Mouse (Mus musculus) kidney, postnatal 4 days (tissue): ENCODE results near the gene Ank2.
A peak's percentile ranks its signal among the peaks of the same experiment; 100 is the strongest.

ENCODE experiments used
- DNase-seq, 2 experiments: peaks; one replicate each; pipeline ENCODE4 v3.0.0; 2021; ENCODE audit warnings: mixed read lengths in 2 of 2

The Ank2 gene

GRCm38 (mm10) chr3:127169114-127169513 is 330.0 kb downstream of the Ank2 start:
- DNase-seq: no peak

GRCm38 (mm10) chr3:127163749-127164148 is 335.4 kb downstream of the Ank2 start:
- DNase-seq: no peak

GRCm38 (mm10) chr3:127161998-127162712 is 337.0 kb downstream of the Ank2 start:
- DNase-seq: peak; percentile 46 to 56

GRCm38 (mm10) chr3:127161085-127161837 is 337.9 kb downstream of the Ank2 start:
- DNase-seq: peak in 1 of 2 experiments; percentile 3

GRCm38 (mm10) chr3:127157706-127158105 is 341.4 kb downstream of the Ank2 start:
- no peak for DNase-seq

GRCm38 (mm10) chr3:127156080-127156479 is 343.1 kb downstream of the Ank2 start:
- DNase-seq: no peak

- DNase-seq: no peak
Observed at GRCm38 (mm10) chr3:127153861-127154260, 345.3 kb downstream of the Ank2 start.

- DNase-seq: no peak
Observed at GRCm38 (mm10) chr3:127153443-127153842, 345.7 kb downstream of the Ank2 start.

GRCm38 (mm10) chr3:127148648-127149047 is 350.5 kb downstream of the Ank2 start:
- no peak for DNase-seq

- no peak for DNase-seq
Observed at GRCm38 (mm10) chr3:127140590-127140989, 358.6 kb downstream of the Ank2 start.

DNA sequence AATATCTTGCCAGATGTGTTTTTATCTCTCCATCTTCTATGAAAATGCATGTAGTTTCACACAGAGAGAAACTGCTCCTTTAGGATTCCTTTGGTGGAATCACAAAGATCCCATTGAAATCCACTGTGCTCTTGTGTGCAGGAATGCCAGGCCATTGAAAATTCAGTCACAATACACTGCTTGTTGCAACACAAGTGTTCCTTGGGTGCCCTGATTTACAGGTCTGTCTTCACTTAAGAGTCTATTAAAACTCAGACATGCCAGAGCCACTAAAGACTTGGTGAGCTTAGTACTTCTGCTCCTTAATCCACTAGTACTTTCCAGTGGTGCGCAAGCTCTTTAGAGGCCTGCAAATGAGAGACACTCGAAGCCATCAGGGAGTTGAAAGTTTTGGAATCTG is 359.5 kb downstream of the Ank2 start:
- DNase-seq: no peak

- DNase-seq: no peak
Observed at GRCm38 (mm10) chr3:127137508-127137907, 361.6 kb downstream of the Ank2 start.

GRCm38 (mm10) chr3:127134062-127134461 is 365.1 kb downstream of the Ank2 start:
- no peak for DNase-seq

DNA sequence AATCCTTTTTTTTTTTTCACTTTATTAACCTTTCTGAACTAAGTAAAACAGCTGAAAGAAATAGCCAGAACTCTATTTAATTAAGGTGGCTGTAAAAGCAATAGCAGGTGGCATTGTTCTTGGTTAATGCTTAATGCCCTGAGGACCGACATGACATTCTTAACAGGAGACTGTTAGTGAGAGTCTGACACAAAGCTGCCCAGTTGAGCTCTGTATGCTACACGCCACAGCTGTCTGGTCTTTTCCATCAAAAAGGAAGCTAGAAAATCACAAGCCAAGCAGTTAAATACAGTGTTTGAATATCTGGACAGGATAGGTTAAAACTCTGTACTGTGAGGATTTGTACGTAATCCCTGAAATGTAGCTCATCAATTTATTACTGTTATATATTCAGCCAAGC is 368.1 kb downstream of the Ank2 start:
- DNase-seq: no peak

DNA sequence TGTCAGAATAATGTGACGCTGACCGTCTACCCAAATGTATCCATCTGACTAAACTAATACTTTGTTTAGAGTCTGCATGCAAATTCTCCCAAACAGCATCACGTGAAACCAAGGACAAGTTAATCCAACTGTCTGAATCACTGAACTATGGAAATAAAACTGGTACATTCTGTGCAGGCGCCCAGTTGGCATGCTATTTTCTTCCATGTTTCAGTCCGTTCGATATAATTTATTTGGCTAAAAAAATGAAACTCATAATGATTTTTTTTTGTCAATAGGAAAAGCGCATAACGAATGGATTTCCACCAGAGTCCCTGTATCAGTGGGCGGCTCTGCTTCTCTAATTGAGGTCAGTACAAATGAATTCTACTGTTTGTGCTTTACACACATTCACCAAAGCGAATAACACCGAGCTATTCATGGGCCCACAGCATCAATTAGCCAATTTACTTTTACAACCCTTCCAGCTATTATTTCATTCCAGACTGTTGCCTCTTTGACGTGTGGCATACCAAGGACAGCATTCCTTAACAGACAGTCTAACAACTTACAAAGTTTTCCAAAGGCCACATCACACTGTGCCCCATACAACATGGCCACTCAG is 368.9 kb downstream of the Ank2 start:
- DNase-seq: peak in 1 of 2 experiments; percentile 4

- DNase-seq: no peak
Observed at GRCm38 (mm10) chr3:127129750-127130149, 369.4 kb downstream of the Ank2 start.

GRCm38 (mm10) chr3:127127611-127128010 is 371.5 kb downstream of the Ank2 start:
- DNase-seq: no peak

DNA sequence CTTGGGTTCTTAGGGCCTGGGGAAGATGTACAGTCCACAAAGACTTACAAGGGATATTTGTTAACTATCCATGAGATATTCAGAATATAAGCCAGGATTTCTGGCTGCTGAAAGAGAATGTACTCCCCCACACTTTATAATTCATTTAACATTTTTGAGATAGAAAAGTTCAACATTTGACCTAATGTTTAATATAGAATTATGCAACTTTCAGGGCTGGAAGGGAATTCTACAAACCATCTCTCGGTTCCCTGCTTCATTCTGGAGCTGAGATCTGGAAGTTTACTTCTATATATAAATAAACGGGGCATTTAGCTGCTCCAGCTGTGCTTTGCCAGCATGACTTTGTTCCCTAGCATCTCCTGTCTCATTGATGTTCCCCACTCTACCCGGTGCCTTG is 372.9 kb downstream of the Ank2 start:
- DNase-seq: no peak

DNA sequence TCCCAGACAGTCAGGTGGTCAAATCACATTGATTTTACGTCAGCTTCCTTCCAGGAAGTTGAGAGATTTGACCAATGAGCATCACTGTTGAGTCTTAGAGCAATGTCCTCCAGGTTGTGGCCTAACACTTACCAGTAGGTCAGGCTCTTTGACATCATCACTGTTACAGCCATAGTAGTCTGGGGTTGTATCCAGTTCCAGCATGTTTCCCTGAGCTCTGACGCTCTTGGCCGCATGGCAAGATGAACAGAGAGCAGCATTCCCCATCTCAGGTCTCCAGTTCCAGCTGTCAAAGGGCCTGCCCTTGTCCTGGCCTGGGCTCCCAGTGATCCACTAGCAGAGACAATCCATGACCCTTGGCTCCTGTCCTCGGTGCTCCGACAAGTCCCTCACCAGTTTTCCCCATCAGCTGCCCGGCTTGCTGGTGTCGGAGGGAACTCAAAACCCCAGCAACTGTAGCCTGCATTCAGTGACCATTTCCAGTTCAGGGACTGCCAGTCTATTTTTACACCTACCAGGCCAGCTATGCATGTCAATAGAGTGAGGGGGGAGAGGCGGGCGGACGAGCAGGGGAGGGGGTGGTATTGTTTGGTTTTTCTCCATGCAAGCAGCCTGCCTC is 374.7 kb downstream of the Ank2 start:
- peak; percentile 6 to 19 for DNase-seq

DNA sequence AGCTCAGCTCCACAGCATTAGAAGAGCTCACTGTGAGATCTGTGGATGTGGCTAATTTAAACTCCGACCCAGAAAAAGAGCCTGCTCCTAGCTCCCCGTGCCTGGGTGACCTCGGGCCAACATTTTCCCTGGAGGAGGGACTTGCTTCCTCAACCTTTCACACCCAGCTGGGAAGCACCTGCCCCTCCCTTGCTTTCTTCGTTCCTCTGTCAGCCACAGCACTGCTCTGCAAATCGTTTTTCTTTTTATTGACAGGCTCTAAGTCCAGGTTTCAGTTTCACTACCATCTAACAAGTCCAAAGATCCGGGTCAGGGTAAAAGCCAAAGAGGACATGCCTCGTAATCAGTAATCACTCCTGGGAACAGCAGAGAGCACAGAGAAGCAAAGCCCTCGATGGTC is 375.8 kb downstream of the Ank2 start:
- peak; percentile 19 to 32 for DNase-seq

DNA sequence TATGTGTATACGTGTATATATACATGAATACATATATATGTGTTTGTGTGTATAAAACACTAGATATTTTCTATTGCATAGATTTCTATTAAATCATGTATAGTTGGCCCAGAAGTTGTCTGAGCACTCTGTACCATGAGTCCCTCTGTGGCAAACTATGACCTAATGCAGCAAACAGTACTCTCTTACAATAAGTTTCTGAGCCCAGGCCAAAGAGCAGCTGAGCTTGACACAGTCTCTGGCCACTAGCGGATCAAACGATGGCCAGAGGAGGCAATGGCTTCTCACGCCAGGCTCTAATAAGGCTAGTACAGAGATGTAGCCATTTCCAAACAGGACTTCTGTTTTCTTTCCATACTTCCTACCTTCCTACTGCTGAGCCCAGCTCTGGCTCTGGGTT is 380.4 kb downstream of the Ank2 start:
- no peak for DNase-seq

- no peak for DNase-seq
Observed at GRCm38 (mm10) chr3:127116226-127116625, 382.9 kb downstream of the Ank2 start.

DNA sequence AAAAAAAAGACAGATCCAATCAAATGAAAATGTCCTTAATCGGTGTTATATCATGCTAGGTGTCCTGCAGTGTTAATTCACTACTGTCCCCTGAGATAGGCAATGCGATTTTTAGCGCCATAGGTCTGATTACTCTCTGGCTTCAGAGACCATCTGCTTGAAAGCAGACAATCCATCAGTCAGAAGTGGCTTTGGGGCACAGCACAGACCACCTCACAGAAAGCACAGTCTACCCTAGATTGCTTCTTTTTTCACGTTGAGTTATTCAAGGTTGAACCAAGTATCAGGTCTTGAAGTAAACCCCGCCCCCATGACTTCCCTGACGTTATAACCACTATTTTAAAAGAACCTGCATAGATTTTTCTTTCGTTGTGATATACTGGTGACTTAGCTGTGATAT is 385.9 kb downstream of the Ank2 start:
- DNase-seq: no peak
